Mouse (Mus musculus): ENCODE results near the gene Tada3. TPM values are rescaled to one million over a fixed set of nuclear protein-coding genes. Genes with fewer than 3 reads are reported as not detected.

Tada3 gene
- total and polyA plus RNA-seq, 2 experiments from 2014 or later, result 31.0 to 74.0 TPM

DNA sequence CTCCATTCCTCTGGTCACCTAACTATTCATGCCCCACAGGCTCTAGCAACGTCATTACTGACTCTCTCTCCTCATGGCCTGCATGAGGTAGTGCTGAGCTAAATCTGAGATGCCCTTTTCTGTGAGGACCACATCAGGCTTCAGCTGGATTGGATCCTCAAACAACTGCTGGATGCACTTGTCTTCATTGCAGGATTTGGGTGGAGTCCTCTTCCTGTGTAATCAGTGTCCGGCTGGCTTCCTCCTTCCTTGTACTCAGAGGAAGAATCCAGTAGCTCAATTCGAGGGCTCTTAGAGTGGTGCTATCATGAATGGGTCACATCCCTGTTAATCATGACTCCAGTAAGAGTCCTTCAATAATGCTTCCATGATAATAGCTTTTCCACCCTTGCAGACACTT, 24.0 kb downstream of the Tada3 start:
- Histone ChIP-seq H3K27me3 (ENCODE audit: insufficient read depth, low read length) (no peaks in the 10 kb centered on the region), H3K4me3 (ENCODE audit: low read depth, low read length) (no peak overlapping the region), H3K4me1 (ENCODE audit: insufficient read depth, low read length) (no peaks in the 10 kb centered on the region), H3K36me3 (ENCODE audit: insufficient read depth, low read length) (no peaks in the 10 kb centered on the region), H3K4me2 (ENCODE audit: low read depth, low read length, poor library complexity, severe bottlenecking) (no peak overlapping the region), H3K27ac (ENCODE audit: low read depth, low read length) (no peak overlapping the region), H3K9ac (replicated peaks; ENCODE audit: low read length, poor library complexity, severe bottlenecking) (no peak overlapping the region), H3K9me3 (ENCODE audit: low read length) (no peaks in the 10 kb centered on the region)
- no peak for ATAC-seq (ENCODE audit: low FRiP score)
- no peak for TF ChIP-seq CTCF (IDR thresholded peaks at IDR 0.05)
- WGBS, result 73% methylated on average over 3 of the region's 3 CpGs
- DNase-seq (ENCODE audit: low spot score), result no peak

GRCm38 (mm10) chr6:113352820-113353219, 24.9 kb downstream of the Tada3 start:
- Histone ChIP-seq H3K4me2 (ENCODE audit: low read depth, low read length, poor library complexity, severe bottlenecking) (no peak overlapping the region), H3K9me3 (ENCODE audit: low read length) (no peaks in the 10 kb centered on the region), H3K27ac (ENCODE audit: low read depth, low read length) (no peak overlapping the region), H3K4me1 (ENCODE audit: insufficient read depth, low read length) (no peaks in the 10 kb centered on the region), H3K9ac (replicated peaks; ENCODE audit: low read length, poor library complexity, severe bottlenecking) (no peak overlapping the region), H3K4me3 (ENCODE audit: low read depth, low read length) (no peak overlapping the region), H3K36me3 (ENCODE audit: insufficient read depth, low read length) (no peaks in the 10 kb centered on the region), H3K27me3 (ENCODE audit: insufficient read depth, low read length) (no peaks in the 10 kb centered on the region)
- DNase-seq (ENCODE audit: low spot score), result no peak
- no peak for ATAC-seq (ENCODE audit: low FRiP score)
- no peak for TF ChIP-seq CTCF (IDR thresholded peaks at IDR 0.05)
- WGBS, result 80% methylated on average over 3 of the region's 3 CpGs

DNA sequence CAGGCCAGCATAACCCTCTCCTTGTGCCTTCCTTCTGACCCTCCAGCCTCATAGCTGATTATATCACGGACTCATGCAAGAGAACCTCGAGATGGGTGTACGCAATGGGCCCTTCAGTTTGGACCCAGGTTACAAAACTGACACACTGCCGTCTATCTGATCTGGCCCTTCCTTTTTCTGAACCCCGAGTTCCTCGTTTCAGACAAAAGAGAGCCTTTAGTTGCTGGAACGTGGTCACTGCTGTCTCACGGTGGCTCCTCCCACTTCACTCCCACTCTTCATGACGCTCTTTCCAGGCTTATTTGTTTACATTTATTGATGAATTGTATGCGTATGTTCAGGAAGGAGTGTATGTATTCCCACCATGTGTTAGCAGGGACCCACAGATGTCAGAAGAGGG, 26.0 kb downstream of the Tada3 start:
- WGBS, result 65% methylated on average over 10 of the region's 10 CpGs
- DNase-seq (ENCODE audit: low spot score) (no peak), ATAC-seq (ENCODE audit: low FRiP score) (no peak)
- H3K9ac ChIP-seq (replicated peaks; ENCODE audit: low read length, poor library complexity, severe bottlenecking), result no peak overlapping the region
- H3K4me3 ChIP-seq (ENCODE audit: low read depth, low read length), result no peak overlapping the region
- H3K4me2 ChIP-seq (ENCODE audit: low read depth, low read length, poor library complexity, severe bottlenecking), result no peak overlapping the region
- no peaks in the 10 kb centered on the region for H3K36me3 ChIP-seq (ENCODE audit: insufficient read depth, low read length)
- H3K27me3 ChIP-seq (ENCODE audit: insufficient read depth, low read length), result no peaks in the 10 kb centered on the region
- no peaks in the 10 kb centered on the region for H3K4me1 ChIP-seq (ENCODE audit: insufficient read depth, low read length)
- no peaks in the 10 kb centered on the region for H3K9me3 ChIP-seq (ENCODE audit: low read length)
- TF ChIP-seq CTCF (IDR thresholded peaks at IDR 0.05), result no peak
- H3K27ac ChIP-seq (ENCODE audit: low read depth, low read length), result no peak overlapping the region

- Histone ChIP-seq H3K4me2 (ENCODE audit: low read depth, low read length, poor library complexity, severe bottlenecking) (no peak overlapping the region), H3K9me3 (ENCODE audit: low read length) (no peaks in the 10 kb centered on the region), H3K4me3 (ENCODE audit: low read depth, low read length) (no peak overlapping the region), H3K27me3 (ENCODE audit: insufficient read depth, low read length) (no peaks in the 10 kb centered on the region), H3K4me1 (ENCODE audit: insufficient read depth, low read length) (no peaks in the 10 kb centered on the region), H3K9ac (replicated peaks; ENCODE audit: low read length, poor library complexity, severe bottlenecking) (no peak overlapping the region), H3K27ac (ENCODE audit: low read depth, low read length) (no peak overlapping the region), H3K36me3 (ENCODE audit: insufficient read depth, low read length) (no peaks in the 10 kb centered on the region)
- TF ChIP-seq CTCF (IDR thresholded peaks at IDR 0.05), result no peak
- DNase-seq (ENCODE audit: low spot score) (no peak), ATAC-seq (ENCODE audit: low FRiP score) (no peak)
- WGBS, result 93% methylated on average over 1 of the region's 1 CpGs
These were observed 26.5 kb downstream of the Tada3 start for GRCm38 (mm10) chr6:113351161-113351560.

DNA sequence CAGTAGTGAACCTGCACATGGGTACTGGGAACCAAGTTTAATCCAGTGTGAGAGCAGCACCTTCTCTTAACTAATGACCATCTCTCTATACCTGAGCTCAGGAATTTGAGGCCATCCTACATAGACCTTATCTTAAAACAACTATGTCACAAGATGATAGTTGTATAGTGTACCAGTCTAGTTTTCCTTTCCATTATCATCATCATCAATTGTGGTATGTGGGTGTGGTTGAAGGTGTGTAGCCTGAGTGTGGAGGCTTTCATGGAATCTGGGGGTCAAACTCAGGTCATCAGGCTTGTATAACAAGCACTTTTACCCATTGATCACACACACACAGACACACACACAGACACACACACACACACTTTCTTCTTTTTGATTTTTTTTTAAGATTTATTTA, 27.1 kb downstream of the Tada3 start:
- no peaks in the 10 kb centered on the region for H3K9me3 ChIP-seq (ENCODE audit: low read length)
- no peaks in the 10 kb centered on the region for H3K36me3 ChIP-seq (ENCODE audit: insufficient read depth, low read length)
- no peak overlapping the region for H3K9ac ChIP-seq (replicated peaks; ENCODE audit: low read length, poor library complexity, severe bottlenecking)
- no peak overlapping the region for H3K27ac ChIP-seq (ENCODE audit: low read depth, low read length)
- H3K4me2 ChIP-seq (ENCODE audit: low read depth, low read length, poor library complexity, severe bottlenecking), result no peak overlapping the region
- no peaks in the 10 kb centered on the region for H3K27me3 ChIP-seq (ENCODE audit: insufficient read depth, low read length)
- no peak overlapping the region for H3K4me3 ChIP-seq (ENCODE audit: low read depth, low read length)
- DNase-seq (ENCODE audit: low spot score) (no peak), ATAC-seq (ENCODE audit: low FRiP score) (no peak)
- no peak for TF ChIP-seq CTCF (IDR thresholded peaks at IDR 0.05)
- no peaks in the 10 kb centered on the region for H3K4me1 ChIP-seq (ENCODE audit: insufficient read depth, low read length)

DNA sequence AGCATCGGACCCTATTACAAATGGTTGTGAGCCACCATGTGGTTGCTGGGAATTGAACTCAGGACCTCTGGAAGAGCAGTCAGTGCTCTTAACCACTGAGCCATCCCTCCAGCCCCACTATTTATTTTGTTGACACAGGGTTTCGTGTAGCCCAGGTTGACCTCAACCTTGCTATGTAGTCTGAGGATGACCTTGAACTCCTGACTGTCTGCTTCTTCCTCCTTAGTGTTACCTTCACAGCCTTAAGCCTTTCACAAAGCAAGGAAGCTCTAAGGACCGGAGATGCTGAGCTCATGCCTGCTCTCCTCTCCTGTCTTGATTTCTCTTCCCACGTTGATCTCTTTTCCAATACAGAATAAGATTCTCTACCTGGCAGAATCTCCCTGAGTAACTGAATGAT, 30.8 kb downstream of the Tada3 start:
- TF ChIP-seq CTCF (IDR thresholded peaks at IDR 0.05), result no peak
- 86% methylated on average over 4 of the region's 4 CpGs for WGBS
- H3K9ac ChIP-seq (replicated peaks; ENCODE audit: low read length, poor library complexity, severe bottlenecking), result no peak overlapping the region
- H3K4me1 ChIP-seq (ENCODE audit: insufficient read depth, low read length), result peaks cover 10% of the 10 kb centered on the region; the same call in 1 of the 2 replicates
- no peaks in the 10 kb centered on the region for H3K36me3 ChIP-seq (ENCODE audit: insufficient read depth, low read length)
- H3K4me3 ChIP-seq (ENCODE audit: low read depth, low read length), result no peak overlapping the region
- ATAC-seq (ENCODE audit: low FRiP score) (no peak), DNase-seq (ENCODE audit: low spot score) (no peak)
- H3K4me2 ChIP-seq (ENCODE audit: low read depth, low read length, poor library complexity, severe bottlenecking), result no peak overlapping the region
- no peaks in the 10 kb centered on the region for H3K27me3 ChIP-seq (ENCODE audit: insufficient read depth, low read length)
- H3K27ac ChIP-seq (ENCODE audit: low read depth, low read length), result no peak overlapping the region
- H3K9me3 ChIP-seq (ENCODE audit: low read length), result no peaks in the 10 kb centered on the region
